Mouse (Mus musculus) ovary, postnatal 10 days (tissue): ENCODE measurements around the gene Polk.

ENCODE experiments used
- DNase-seq: peaks from one replicate; pipeline ENCODE4 v3.0.0; 2022; ENCODE audit warnings: low spot score

The Polk gene

DNA sequence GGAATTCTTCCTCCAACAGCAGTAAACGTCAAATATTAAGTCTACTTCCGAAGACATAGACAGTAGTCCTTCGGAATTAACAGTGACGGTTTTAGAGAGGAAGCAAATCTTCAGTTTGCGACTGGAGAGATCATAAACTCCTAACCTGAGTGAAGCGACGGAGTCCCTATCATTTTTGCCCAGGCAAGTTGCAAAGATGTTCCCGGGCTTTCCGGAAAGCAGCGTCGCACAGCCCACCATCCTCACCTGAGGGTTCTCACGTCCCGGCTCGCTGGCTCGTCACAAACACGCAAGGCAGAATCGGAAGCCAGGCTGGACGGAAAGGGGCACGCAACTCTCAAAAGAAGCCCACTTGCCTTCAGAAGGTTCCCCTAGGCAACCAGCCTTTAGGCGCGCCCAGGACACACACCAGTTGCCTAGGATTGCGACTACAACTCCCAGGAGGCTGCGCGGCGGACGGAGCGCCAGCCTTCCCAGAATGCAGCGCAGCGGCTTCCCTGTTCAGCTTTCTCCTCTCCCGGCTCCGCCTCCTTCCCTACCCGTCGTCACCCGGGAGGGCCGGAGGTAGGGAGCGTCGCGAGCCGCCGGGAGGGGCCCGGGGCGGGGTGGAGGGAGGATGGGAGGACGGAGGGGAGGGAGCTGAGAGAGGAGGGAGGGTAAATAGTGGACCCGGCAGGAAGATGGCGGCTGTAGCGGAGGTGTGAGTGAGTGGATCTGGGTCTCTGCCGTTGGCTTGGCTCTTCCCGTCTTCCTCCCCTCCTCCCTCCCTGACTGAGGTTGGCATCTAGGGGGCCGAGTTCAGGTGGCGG is at the start of gene Polk, which contains the start of gene Col4a3bp:
Gene Polk, minus strand, starts transcription at position 499 of the 809 bp plus-strand sequence.
Gene Col4a3bp, plus strand, starts transcription at position 538 of the 809 bp plus-strand sequence.
- peak; percentile 88 for DNase-seq

DNA sequence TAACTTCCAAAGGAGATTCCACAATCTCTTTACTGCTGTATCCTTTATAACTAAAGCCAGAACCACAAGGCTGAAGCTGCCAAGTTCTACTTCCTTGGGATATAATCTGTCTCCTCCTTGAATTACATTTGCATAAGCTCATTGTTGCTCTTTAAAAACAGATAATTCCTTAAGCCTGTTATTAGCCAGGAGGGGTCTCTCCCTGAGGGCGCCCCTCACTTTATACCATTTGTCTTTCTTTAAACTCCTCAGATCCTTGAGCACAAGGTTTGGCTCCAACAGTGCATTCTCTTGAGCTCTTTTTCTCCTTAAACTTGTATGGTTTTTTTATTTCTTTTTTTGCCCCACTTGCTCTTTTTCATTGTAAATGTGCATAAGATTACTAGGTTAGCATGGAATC is 46.3 kb upstream of the Polk start:
- no peak for DNase-seq

DNA sequence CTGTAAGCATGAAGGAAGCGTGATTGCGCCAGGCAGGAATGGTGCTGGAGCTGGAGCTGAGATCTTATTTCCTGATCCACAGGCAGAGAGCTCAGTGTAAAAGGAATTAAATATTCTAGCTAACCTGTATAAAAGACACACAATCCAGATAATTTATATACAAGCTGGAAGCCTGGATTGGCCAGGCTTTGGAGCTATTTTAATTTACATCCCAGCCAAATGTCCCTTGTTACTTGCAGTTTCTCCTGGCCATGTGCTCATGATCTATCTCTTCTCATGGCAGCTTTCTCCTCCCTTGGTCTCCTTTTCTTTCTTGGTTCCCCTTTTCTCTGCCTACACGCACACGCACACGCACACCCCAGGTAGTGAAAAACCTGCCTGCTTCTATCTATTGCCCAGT is 44.2 kb upstream of the Polk start:
- DNase-seq = no peak

DNA sequence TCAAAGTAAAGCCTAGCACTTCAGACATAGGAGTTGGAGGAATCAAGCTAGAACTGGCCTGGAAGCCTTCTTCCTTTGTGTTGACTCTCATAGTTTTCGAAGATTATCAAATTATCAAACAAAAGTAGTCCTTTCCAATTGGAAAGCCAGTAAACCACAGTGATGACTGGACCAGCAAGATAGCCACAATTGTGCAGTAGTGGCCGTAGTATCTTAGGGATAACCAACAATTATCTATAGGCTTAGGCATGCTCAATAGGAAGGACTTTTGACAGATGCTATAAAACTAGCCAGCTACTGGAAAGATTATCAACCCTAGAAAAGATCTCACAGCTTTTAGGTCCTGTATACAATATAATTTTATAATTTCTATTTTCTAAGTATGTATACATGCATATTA is 41.8 kb upstream of the Polk start:
- no peak for DNase-seq

DNA sequence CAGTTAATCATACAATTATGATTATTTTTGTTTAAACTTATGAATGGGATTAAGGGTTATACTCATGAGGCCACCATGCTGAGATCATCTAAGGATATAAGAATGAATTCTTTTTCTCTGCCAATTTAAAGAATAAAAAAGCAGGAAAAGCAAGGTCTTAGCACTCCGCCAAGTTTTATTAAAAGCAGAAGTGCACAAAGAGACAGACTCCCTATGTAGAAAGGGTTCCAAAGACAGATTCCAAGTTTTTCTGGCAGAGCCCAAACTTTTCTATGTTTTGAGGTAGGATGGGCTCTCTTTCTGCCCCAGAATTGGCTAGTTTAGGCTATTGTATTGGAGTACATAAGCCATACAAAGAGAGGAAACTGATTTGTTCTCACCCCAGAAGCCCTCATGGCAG is 37.6 kb upstream of the Polk start:
- no peak for DNase-seq

DNA sequence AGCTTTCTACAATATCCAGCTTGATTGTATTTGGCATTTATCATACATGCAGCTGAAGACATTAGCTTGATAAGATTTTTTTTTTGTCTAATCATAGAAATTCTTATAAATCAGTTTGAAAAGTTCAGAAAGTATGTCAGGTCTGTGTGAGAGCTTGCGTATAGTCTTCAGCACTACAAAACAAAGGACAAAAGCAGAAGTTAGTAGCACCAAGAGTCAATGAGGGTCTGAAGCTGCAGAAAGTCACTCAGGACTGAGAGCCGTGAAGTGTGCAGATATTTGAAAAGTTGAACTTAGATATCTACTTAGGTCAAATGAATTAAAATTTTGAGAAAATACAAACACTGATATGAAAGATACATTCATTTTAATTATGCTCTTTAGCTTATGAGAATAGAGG is 36.7 kb upstream of the Polk start:
- DNase-seq = no peak

DNA sequence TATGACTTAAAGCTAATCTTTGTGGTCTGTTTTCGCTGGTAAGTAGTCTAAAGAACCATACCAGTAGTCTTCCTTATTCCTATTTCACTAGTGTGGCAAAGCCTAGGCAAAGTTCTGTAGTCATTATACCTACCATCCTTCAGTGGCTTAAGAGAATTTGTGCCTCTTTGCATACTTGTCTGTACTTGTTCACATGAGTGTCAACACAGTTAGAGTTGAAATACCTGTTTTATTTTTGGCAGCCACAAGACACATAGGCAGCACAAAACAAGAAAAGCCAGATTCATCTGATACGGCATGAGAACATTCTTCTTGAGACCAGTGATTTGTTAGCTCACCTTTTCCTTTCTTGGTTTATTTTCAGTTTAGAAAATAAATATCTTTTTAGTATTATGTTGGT is 31.8 kb upstream of the Polk start:
- no peak for DNase-seq

DNA sequence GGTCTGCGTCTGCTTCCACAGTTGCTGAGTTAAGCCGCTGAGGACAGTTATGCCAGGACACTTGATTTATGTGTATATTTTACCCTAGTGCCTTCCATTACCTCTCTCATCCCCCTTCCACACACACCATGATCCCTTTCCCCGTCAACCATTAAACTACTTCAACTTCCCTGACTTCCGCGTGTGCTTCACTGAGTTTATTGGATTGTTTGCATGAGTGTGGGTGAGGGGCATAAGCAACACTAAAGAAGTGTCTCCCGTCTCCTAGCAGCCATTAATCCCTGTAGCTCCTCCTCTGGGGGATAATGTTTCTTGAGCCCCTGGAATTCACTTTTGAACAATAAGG is 28.6 kb upstream of the Polk start:
- DNase-seq = no peak

DNA sequence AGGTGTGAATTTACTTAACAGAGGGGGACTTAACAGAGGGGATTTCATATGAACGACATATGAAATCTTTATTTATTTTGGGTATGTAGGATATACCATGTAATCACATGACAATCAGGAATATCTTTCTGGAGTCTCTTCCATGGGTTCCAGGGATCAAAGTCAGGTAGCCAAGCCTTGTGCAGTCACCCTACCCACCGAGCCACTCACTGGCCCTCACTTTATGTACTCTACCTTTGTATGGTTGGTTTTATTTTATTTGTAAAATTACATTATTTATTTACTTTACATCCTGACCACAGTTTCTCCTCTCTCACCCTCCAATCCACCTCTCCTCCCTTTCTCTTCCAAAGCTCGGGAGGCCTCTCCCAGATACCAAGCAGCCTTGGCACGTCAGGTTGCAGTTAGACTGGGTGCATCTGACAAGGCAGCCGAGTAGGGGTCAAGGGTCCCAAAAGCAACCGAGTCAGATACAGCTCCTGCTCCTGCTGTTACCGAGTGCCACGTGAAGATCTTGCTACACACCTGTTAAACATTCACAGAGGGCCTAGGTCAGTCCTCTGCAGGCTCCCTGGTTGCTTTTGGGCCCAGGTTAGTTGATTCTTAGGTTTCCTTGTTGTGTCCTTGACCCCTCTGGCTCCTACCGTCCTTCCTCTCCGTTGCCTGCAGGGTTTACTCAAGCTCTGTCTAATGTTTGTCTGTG is 28.1 kb upstream of the Polk start:
- no peak for DNase-seq

DNA sequence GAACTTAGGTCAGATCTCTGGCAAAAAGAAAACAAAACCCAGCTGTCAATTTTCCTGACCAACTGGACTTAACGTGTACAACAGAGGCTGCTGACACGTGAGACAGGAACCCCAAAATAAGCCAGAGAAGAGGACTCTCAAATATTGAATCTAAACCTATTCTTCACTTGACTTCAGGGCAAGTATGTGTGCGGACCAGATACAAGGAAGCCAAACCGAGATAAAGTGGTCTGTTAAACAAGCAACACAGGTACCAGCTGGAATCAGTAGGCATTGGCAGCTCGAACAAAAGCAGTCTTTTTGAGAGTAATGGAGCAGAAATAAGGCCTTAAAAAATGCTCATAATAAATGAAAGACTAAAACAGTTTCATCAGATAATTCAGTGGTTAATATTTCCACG is 25.6 kb upstream of the Polk start:
- DNase-seq = no peak

DNA sequence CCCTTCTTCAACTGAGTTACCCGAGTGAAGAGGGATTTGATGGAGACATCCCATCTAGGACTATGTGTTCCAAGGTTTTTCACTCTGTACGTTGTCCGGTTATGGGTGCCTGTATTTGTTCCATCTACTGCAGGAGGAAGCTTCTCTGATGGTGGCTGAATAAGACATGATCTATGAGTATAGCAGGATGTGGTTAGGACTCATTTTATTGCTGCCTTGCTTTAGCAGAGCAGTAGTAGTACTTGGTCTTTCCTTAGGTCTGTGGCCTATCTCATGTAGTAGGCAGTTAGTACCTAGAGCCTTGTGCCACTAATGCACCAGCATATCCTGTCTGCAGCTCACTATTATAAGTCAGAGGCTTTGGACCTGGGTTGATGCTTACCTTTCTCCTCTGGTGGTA is 12.7 kb upstream of the Polk start:
- DNase-seq = no peak

DNA sequence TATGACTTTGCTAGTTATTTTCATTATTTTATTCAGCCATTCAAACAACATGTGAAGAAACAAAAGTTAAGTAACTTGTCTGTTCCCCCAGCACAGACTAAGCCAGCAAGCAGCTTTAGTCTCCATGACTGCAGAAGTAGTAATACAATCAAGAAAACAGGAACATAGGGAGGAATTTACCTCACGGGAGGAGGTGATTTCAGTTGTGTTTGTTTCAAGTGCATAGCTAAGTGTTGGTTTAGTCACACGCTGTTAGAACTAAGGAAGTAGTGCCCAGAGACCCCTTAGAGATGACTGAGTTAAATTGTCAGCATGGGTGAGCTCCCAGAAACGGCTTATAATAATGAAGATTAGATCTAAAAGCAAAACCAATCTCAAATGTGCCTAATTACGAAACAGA is 5.6 kb upstream of the Polk start:
- no peak for DNase-seq

DNA sequence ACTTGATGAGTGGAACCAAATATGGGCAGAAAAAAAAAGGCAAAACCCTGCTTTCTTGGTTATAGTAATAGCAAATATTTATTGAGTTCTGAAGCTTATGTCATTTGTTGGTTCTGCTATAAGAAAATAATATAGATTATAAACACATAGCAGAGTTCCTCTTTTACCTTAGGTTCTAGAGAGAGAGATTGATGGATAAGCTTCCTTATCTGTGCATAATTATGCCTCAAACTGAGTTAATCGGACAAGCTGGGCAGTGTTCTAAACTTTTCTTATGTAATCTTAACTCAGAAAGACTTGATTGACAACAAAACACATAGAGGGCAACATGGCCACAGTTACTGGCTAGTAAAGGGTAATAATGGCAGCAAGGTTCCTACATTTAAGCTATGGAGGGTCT is 4.9 kb upstream of the Polk start:
- no peak for DNase-seq

DNA sequence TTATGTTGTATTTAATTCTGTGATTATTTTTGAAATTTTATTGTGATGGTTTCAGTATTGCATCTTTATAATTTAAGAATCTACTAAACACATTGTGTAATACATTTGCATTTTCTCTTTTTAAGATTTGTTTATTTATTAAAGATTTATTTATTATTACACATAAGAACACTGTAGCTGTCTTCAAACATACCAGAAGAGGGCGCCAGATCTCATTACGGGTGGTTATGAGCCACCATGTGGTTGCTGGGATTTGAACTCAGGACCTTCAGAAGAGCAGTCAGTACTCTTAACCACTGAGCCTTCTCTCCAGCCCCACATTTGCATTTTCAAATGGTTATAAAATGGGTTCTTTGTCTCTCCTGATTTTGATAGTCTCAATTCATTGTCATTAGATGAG is 2.1 kb upstream of the Polk start:
- no peak for DNase-seq

DNA sequence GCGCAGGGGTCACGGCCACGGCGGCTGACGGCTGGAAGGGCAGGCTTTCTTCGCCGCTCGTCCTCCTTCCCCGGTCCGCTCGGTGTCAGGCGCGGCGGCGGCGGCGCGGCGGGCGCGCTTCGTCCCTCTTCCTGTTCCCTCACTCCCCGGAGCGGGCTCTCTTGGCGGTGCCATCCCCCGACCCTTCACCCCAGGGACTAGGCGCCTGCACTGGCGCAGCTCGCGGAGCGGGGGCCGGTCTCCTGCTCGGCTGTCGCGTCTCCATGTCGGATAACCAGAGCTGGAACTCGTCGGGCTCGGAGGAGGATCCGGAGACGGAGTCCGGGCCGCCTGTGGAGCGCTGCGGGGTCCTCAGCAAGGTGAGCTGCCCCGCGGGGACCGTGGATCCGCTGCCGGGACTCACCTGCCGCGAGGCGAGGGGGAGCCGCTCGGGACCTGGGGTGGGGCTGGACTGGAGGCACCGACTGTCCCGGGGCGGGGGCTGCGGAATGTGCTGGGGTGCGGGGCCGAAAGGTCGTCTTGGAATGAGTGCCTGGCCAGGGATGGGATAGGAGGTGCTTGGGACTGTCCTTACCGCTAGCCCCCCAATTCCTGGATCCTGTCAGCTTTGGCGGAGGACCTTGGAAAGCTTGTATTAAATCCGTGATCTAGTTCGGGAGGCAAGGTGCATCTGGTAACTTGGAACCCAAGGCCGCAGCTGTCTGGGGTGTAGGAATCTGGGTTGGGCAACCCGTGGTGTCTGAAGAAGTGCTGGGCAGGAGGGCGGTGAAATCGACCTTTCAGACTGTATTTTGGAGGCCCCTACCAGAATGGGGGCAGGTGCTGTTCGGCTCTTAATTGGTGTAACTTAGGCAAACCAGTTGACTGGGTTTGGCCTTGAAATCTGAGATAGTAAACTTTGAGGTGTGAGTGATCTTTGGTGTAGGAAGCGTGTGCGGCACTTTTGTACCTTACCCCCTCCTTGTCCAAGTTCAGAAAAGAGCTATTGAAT is 817 bp upstream of the Polk start:
- DNase-seq = peak; percentile 62

DNA sequence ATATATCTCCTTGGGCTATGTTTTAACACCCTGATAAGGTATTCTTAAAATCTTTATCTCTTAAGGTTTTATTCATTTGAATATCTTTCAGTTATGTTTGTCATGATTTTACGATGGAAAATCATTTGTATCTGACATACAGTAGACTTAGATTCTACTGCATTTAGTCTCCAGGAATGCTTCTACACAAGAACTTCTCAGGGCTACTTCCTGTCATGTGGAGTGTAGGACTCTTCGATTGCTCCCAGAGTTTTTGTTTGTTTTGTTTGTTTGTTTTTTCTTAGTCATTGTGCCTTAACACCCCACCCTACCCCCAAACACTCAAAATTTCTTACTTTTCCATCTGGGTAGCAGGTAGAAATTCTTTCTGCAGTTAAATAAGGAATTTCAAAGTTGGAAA is 998 bp downstream of the Polk start:
- DNase-seq = no peak

DNA sequence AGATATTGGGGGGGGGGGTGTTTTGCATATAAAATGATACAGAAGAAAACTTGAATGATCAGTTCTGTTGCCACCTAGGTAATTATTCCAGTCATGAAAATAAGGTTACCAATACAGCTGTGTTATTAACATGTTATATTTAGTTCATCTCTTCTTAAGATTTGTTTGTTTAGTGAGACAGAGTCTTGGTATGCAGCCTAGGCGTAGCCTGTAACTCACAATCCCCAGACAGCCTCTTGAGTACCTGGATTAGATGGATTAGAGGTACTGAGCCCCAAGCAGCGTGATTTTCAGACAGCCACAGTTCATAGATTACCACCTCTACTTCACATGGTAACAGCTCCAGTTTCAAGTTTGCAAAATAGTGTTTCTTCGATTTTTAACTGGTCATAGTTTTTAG is 4.3 kb downstream of the Polk start:
- no peak for DNase-seq

DNA sequence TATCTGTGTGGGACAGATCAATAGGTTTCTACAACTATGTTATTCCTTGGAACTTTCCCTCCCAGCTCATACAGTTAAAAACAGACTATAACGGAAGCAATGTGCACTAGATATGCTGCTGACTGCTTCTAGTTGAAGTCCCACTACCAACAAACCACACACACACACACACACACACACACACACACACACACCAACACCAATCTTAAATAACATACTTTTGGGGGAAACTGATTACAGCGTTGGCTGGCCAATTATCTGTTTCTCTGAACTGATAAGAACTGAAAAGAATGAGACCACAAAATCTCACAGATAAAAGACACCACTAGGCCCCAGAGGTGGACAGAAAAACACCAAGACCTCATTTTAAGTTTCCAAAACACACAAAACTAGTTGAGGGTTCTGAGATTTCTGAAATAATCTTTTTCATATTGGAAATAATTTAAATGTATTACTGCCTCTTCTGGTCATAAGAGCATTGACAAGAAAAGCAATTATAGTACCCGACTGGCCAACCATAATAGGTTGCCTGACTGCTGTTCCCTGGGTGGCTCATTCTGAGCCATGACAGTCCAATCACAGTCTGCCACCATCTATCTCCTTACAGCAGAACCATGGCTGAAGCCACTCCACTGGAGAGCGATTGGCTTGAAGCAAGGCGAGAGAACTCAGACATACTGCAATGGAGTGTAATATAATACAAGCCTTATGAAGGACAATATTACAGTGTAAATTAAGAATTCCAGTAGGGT is 5.4 kb downstream of the Polk start:
- DNase-seq = no peak

DNA sequence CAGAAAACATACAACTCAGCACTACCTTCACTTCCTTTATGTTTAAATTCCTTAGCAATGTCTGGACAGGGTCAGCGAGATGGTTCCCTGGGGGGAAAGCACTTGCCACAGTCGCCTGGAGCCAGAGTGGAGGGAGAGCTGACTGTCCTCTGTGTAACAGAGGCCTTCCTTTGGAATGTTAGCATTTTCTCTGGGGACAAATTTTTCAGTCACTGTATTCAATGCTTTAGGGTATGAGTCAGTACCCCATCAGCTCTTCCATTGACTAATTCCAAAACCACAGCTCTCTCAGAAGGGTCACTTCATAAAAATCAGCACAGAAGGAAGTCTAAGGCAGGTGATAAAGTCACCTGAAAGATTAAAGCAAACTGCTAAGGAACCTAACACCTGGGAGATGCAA is 8.6 kb downstream of the Polk start:
- DNase-seq = no peak

DNA sequence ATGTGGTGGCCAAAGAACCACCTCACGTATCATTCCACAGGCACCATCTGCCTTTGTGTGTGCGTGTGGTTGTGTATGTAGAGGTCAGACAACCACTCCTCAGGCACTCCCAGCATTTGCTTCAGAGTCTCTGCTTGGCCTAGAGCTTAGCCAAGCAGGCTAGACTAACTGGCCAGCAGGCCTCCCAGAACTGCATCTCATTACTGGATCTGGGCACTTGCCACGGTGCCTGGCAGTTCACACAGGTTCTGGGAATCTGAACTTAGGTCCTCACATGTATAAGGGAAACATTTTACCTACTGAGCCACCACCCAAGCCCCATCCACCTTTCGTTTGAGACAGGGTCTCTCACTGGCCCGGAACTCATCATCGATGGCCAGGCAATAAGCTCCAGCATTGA is 10.2 kb downstream of the Polk start:
- DNase-seq = no peak

DNA sequence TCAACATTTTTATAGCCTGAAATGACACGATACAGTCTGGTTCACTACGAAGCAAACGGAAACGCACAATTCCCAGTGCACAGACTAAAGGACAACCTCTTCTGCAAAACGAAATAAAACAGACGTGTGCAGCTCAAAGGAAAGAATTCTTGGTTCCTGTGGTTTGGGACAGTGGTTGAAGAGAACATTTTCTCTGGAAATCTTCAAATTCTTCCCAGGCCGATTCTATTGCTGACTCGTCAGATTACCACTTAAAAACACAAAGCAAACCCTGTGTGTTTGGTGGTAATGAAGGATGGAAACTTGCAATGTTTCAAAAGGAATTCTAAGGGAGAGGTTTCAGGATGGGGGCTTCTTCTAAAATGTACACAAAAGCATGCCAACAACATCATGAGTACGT is 12.3 kb downstream of the Polk start:
- DNase-seq = no peak

DNA sequence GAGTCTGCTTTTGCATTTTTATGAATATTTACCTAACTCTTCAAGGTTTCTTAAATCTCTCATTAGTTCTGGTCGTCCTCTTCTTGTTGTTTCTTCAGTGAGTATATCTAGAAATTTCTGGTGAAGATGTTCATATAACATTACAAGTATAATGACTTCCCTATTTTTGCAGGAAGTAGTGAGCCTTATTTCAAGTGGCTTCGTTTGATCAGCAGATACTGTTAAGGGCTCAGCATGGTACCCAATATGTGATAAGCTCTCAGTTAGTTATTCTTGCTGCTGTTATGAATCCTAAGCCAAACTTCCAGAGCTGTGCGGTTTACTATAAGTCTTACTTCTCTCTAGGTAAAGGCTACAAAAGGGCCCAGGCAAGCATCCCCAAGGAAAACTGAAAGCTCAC is 12.8 kb downstream of the Polk start:
- no peak for DNase-seq
